In genomic region chr12:25037222-25037621, GRCm38 (mm10) we compare ENCODE assay signal across 26 mouse cellular contexts. TPM values are rescaled to one million over a fixed set of nuclear protein-coding genes. Genes with fewer than 3 reads are reported as not detected.
DNase-seq lines count a peak whose midpoint lies in the region; ATAC-seq and TF ChIP-seq lines count a peak whose summit lies in the region.
"Had no signal": no experiment of that assay in that cellular context is flagged by ENCODE, and none has a peak within 500 bp of the region (broad histone marks: within the 10 kb centered on the region; RNA-seq: fewer than 3 reads in every experiment).

No protein-coding gene starts in this region.

- H3K36me3 ChIP-seq in kidney, embryonic 14.5 days (ENCODE audit: control insufficient read depth, insufficient read depth, low read length), result peaks cover 9% of the 10 kb centered on the region
- peaks cover 17% of the 10 kb centered on the region; the same call in 1 of the 2 replicates for H3K36me3 ChIP-seq in kidney, postnatal 0 days (ENCODE audit: insufficient read depth, low read length)
- no peaks in the 10 kb centered on the region; the same call in 1 of the 2 replicates for H3K36me3 ChIP-seq in lung, embryonic 16.5 days (ENCODE audit: control insufficient read depth, insufficient read depth, low read length)
- H3K36me3 ChIP-seq: embryonic facial prominence, embryonic 12.5 days had no signal

- peak; percentile 95 for ATAC-seq in kidney, embryonic 14.5 days (ENCODE audit: low FRiP score, low TSS enrichment)
- peak; percentile 92 for ATAC-seq in kidney, postnatal 0 days (replicated peaks; ENCODE audit: low FRiP score, low read depth)
- ATAC-seq in lung, embryonic 16.5 days (ENCODE audit: low read depth), result 0 out of 2 replicates have a peak, but pooled peaks have one; percentile 16
- ATAC-seq: CD4-positive, CD25-positive, alpha-beta regulatory T cell, adult 4 months; forebrain, embryonic 14.5 days; forebrain, postnatal 0 days; hindbrain, embryonic 16.5 days had no signal

- no peak for TF ChIP-seq CTCF in kidney, postnatal 0 days (IDR thresholded peaks at IDR 0.05; ENCODE audit: low read depth)

- 43% methylated on average over 5 of the region's 5 CpGs for WGBS in kidney, embryonic 14.5 days
- 54% methylated on average over 5 of the region's 5 CpGs for WGBS in kidney, postnatal 0 days
- WGBS in lung, embryonic 16.5 days, result 91% methylated on average over 5 of the region's 5 CpGs

- H3K27ac ChIP-seq in kidney, embryonic 14.5 days (ENCODE audit: low read depth, low read length), result no peak overlapping the region; the same call in 1 of the 2 replicates
- 0 out of 2 replicates have a peak overlapping the region, but pooled peaks have one; percentile 2 for H3K27ac ChIP-seq in kidney, postnatal 0 days
- H3K27ac ChIP-seq in lung, embryonic 16.5 days (ENCODE audit: low read length), result peak overlapping the region; percentile 60
- H3K27ac ChIP-seq: embryonic facial prominence, embryonic 12.5 days; embryonic facial prominence, embryonic 15.5 days; gastrocnemius, adult 2 months; heart, embryonic 15.5 days; hindbrain, embryonic 12.5 days had no signal

- no peak overlapping the region for H3K4me2 ChIP-seq in kidney, embryonic 14.5 days (replicated peaks; ENCODE audit: low read depth, low read length)
- no peak overlapping the region for H3K4me2 ChIP-seq in kidney, postnatal 0 days (ENCODE audit: low read length)
- H3K4me2 ChIP-seq in lung, embryonic 16.5 days (ENCODE audit: low read depth, low read length), result no peak overlapping the region
- H3K4me2 ChIP-seq: embryonic facial prominence, embryonic 12.5 days; embryonic facial prominence, embryonic 15.5 days; heart, embryonic 12.5 days; heart, embryonic 15.5 days; hindbrain, embryonic 12.5 days had no signal

- no peak for DNase-seq in kidney, adult 11 months
- DNase-seq in kidney, postnatal 0 days (ENCODE audit: low spot score), result peak; percentile 73
- no peak for DNase-seq in kidney, postnatal 10 days
- DNase-seq in lung, postnatal 36 days, result no peak
- no peak for DNase-seq in layer of hippocampus, adult 8-10 months (ENCODE audit: low spot score in 2 of 2)
- DNase-seq: adrenal gland, postnatal 10 days; adrenal gland, postnatal 36 days; cerebellum, adult 18-20 months; cerebellum, adult 9-10 months; cerebellum, postnatal 14 days; forebrain, postnatal 0 days; gastrocnemius, adult 2 months; gastrocnemius, postnatal 14 days; heart, adult 18-20 months; heart, postnatal 10 days; heart, postnatal 4 days had no signal

- H3K4me1 ChIP-seq in kidney, embryonic 14.5 days (ENCODE audit: control insufficient read depth, insufficient read depth, low read length), result peaks cover 7% of the 10 kb centered on the region; the same call in 1 of the 2 replicates
- H3K4me1 ChIP-seq in kidney, postnatal 0 days (replicated peaks; ENCODE audit: insufficient read depth, low read length), result peaks cover 5% of the 10 kb centered on the region; the same call in 1 of the 2 replicates
- H3K4me1 ChIP-seq in lung, embryonic 16.5 days (replicated peaks; ENCODE audit: control insufficient read depth, insufficient read depth, low read length), result peaks cover 5% of the 10 kb centered on the region

- H3K27me3 ChIP-seq in kidney, embryonic 14.5 days (ENCODE audit: control insufficient read depth, insufficient read depth, low read length), result no peaks in the 10 kb centered on the region
- H3K27me3 ChIP-seq in kidney, postnatal 0 days (ENCODE audit: insufficient read depth, low read length), result no peaks in the 10 kb centered on the region
- no peaks in the 10 kb centered on the region for H3K27me3 ChIP-seq in lung, embryonic 16.5 days (ENCODE audit: control insufficient read depth, insufficient read depth, low read depth, low read length)
- H3K27me3 ChIP-seq: embryonic facial prominence, embryonic 12.5 days; embryonic facial prominence, embryonic 15.5 days; heart, embryonic 12.5 days; heart, embryonic 15.5 days; hindbrain, embryonic 12.5 days had no signal

- no peak overlapping the region for H3K9ac ChIP-seq in kidney, embryonic 14.5 days (ENCODE audit: low read depth, low read length)
- H3K9ac ChIP-seq in kidney, postnatal 0 days (ENCODE audit: low read depth, low read length), result no peak overlapping the region
- H3K9ac ChIP-seq in lung, embryonic 16.5 days (ENCODE audit: low read length), result no peak overlapping the region
- H3K9ac ChIP-seq: embryonic facial prominence, embryonic 12.5 days; embryonic facial prominence, embryonic 15.5 days; forebrain, postnatal 0 days; heart, embryonic 12.5 days; heart, embryonic 15.5 days; hindbrain, embryonic 12.5 days had no signal

- H3K9me3 ChIP-seq in kidney, embryonic 14.5 days (ENCODE audit: control insufficient read depth, low read length), result no peaks in the 10 kb centered on the region
- no peaks in the 10 kb centered on the region for H3K9me3 ChIP-seq in kidney, postnatal 0 days (replicated peaks; ENCODE audit: low read length)
- H3K9me3 ChIP-seq in lung, embryonic 16.5 days (ENCODE audit: control insufficient read depth, low read length), result no peaks in the 10 kb centered on the region
- H3K9me3 ChIP-seq: embryonic facial prominence, embryonic 12.5 days; embryonic facial prominence, embryonic 15.5 days; heart, embryonic 12.5 days; heart, embryonic 15.5 days; hindbrain, embryonic 12.5 days had no signal

- no peak overlapping the region for H3K4me3 ChIP-seq in kidney, embryonic 14.5 days (ENCODE audit: low read length)
- H3K4me3 ChIP-seq in kidney, postnatal 0 days (replicated peaks; ENCODE audit: low read depth, low read length), result no peak overlapping the region
- H3K4me3 ChIP-seq in lung, embryonic 16.5 days (ENCODE audit: low read length), result no peak overlapping the region
- H3K4me3 ChIP-seq: embryonic facial prominence, embryonic 12.5 days; embryonic facial prominence, embryonic 15.5 days; gastrocnemius, adult 2 months; heart, embryonic 12.5 days; heart, embryonic 15.5 days; hindbrain, embryonic 12.5 days had no signal

RNA-seq across cellular contexts. Expression of gene Id2, which starts 59.7 kb away (rescaled TPM):
- polyA plus RNA-seq in kidney, embryonic 14.5 days (2014; fragmentation: Nextera tagmentation; extraction: Ambion mirVana), result 577 and 698 TPM in 2 replicates
- 718 and 754 TPM in 2 replicates for polyA plus RNA-seq in kidney, postnatal 0 days (2015; fragmentation: Nextera tagmentation; extraction: Ambion mirVana)
- polyA plus RNA-seq in lung, embryonic 16.5 days (2015; fragmentation: Nextera tagmentation; extraction: Ambion mirVana), result 562 and 618 TPM in 2 replicates
- total RNA-seq in layer of hippocampus, adult 8-10 months (2022), result 10 to 100 TPM; 76.7 to 87.4 (median 81.8) TPM

Comparison
In these comparisons a context has a peak if more than half of its experiments do, and no peak if none do; other contexts are left out.
1. ATAC-seq: peak in every context shown above with its lines; median percentile 95 in kidney, embryonic 14.5 days; 92 in kidney, postnatal 0 days; 16 in lung, embryonic 16.5 days.